Mouse (Mus musculus) myocyte (in vitro differentiated cells): ENCODE measurements around the gene Acsbg2.

Experiments used
- POLR2A ChIP-seq: IDR thresholded peaks from one replicate; pipeline ENCODE4 v1.6.1; 2011; ENCODE audit warnings: low read depth, mild to moderate bottlenecking, control low read depth, moderate library complexity; ENCODE audit not compliant: insufficient read length
- POLR2AphosphoS2 ChIP-seq: IDR thresholded peaks from one replicate; pipeline ENCODE4 v1.6.1; 2011; ENCODE audit warnings: low read depth, control low read depth; ENCODE audit not compliant: insufficient read length
- TCF12 ChIP-seq: IDR thresholded peaks from one replicate; pipeline ENCODE4 v1.6.1; 2011; ENCODE audit warnings: mild to moderate bottlenecking, control low read depth; ENCODE audit not compliant: poor library complexity, insufficient read depth, severe bottlenecking

DNA sequence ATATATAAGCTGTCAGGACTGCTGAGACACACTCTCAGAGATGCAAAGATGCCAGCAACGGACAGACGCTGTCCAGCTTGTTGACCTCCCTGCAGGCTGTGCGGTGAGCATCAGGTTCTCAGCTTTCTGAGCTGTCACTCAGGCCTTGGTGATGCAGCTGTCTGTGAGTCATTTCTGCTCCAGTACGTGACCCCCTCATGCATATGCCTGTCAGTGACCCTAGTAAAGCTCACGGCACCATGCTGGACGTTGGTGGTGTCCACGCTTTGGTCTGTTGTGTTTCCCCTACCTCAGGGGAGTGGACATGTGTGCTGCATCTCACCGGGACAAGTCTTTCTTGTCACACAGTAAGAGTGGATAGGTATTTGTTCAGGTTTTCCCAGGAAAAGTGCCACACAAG, 2.5 kb downstream of the Acsbg2 start:
- TF ChIP-seq POLR2AphosphoS2 (no peak), POLR2A (no peak), TCF12 (no peak)
